Mouse (Mus musculus): ENCODE measurements around the gene Utp6.

DNA sequence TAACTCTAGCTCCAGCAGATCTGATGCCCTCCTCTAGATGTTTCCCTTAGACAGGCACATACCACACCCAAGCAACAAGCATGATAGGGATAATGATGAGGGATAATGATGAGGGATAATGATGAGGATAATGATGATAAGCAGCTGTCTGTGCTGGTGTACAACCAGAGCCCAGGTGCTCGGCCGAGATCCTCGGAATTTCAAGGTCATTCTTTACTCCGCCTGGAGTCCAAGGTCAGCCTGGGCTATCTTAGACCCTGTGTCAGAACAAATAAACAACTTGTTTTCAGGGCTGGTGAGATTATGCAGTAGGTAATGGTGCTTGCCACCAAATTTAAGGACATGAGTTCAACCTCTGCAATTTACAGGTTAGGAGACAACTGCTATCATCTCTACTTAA is 24.7 kb upstream of the Utp6 start:
- TF ChIP-seq CTCF (IDR thresholded peaks at IDR 0.05; ENCODE audit: control insufficient read depth, insufficient read depth, low read length) (no peak), POLR2A (IDR thresholded peaks at IDR 0.05; ENCODE audit: borderline replicate concordance, control insufficient read depth, low read depth, low read length) (no peak)

Data from bone marrow, adult 2 months (tissue).